Mouse (Mus musculus): Measurements from ENCODE around the gene Piezo1. TPM values are rescaled to one million over a fixed set of nuclear protein-coding genes. Genes with fewer than 3 reads are reported as not detected.
A peak's percentile ranks its signal among the peaks of the same experiment; 100 is the strongest.

Piezo1 gene
- total and polyA plus RNA-seq, 2 experiments from 2014 or later: 10.1 to 92.7 TPM

- no peak for ATAC-seq (ENCODE audit: insufficient read depth, low read depth)
- Histone ChIP-seq H3K4me1 (ENCODE audit: control insufficient read depth, insufficient read depth) (peaks cover 28% of the 10 kb centered on the region), H3K27me3 (ENCODE audit: control insufficient read depth, insufficient read depth, low read length) (no peaks in the 10 kb centered on the region), H3K36me3 (replicated peaks; ENCODE audit: control insufficient read depth, insufficient read depth, low read length) (peaks cover 28% of the 10 kb centered on the region), H3K9ac (replicated peaks; ENCODE audit: low read depth, low read length) (no peak overlapping the region), H3K9me3 (replicated peaks; ENCODE audit: control insufficient read depth, low read length) (no peaks in the 10 kb centered on the region), H3K4me3 (ENCODE audit: low read depth, low read length) (no peak overlapping the region), H3K4me2 (ENCODE audit: low read depth, low read length) (no peak overlapping the region), H3K27ac (ENCODE audit: low read depth) (no peak overlapping the region)
- WGBS: 94% methylated on average over 16 of the region's 16 CpGs
- DNase-seq (ENCODE audit: low spot score): no peak
- TF ChIP-seq EP300 (IDR thresholded peaks at IDR 0.05; ENCODE audit: low read depth): no peak
These were observed 18.9 kb upstream of the Piezo1 start for GRCm38 (mm10) chr8:122569996-122570395.

GRCm38 (mm10) chr8:122569329-122569728, 18.2 kb upstream of the Piezo1 start:
- no peak for ATAC-seq (ENCODE audit: insufficient read depth, low read depth)
- Histone ChIP-seq H3K4me2 (ENCODE audit: low read depth, low read length) (peak overlapping the region; percentile 70), H3K4me3 (ENCODE audit: low read depth, low read length) (peak overlapping the region; percentile 57; the same call in 1 of the 2 replicates), H3K27me3 (ENCODE audit: control insufficient read depth, insufficient read depth, low read length) (no peaks in the 10 kb centered on the region), H3K9ac (replicated peaks; ENCODE audit: low read depth, low read length) (no peak overlapping the region; the same call in 1 of the 2 replicates), H3K27ac (ENCODE audit: low read depth) (no peak overlapping the region), H3K9me3 (replicated peaks; ENCODE audit: control insufficient read depth, low read length) (no peaks in the 10 kb centered on the region), H3K36me3 (replicated peaks; ENCODE audit: control insufficient read depth, insufficient read depth, low read length) (peaks cover 28% of the 10 kb centered on the region), H3K4me1 (ENCODE audit: control insufficient read depth, insufficient read depth) (peaks cover 21% of the 10 kb centered on the region)
- WGBS: 61% methylated on average over 9 of the region's 9 CpGs
- no peak for DNase-seq (ENCODE audit: low spot score)
- no peak for TF ChIP-seq EP300 (IDR thresholded peaks at IDR 0.05; ENCODE audit: low read depth)
- no peak for TF ChIP-seq CTCF (IDR thresholded peaks at IDR 0.05; ENCODE audit: low read depth)

GRCm38 (mm10) chr8:122568881-122569309, 17.8 kb upstream of the Piezo1 start:
- Histone ChIP-seq H3K9ac (replicated peaks; ENCODE audit: low read depth, low read length) (peak overlapping the region; percentile 67; the same call in 1 of the 2 replicates), H3K9me3 (replicated peaks; ENCODE audit: control insufficient read depth, low read length) (no peaks in the 10 kb centered on the region), H3K4me3 (ENCODE audit: low read depth, low read length) (peak overlapping the region; percentile 57), H3K4me1 (ENCODE audit: control insufficient read depth, insufficient read depth) (peaks cover 20% of the 10 kb centered on the region), H3K27me3 (ENCODE audit: control insufficient read depth, insufficient read depth, low read length) (no peaks in the 10 kb centered on the region), H3K36me3 (replicated peaks; ENCODE audit: control insufficient read depth, insufficient read depth, low read length) (peaks cover 28% of the 10 kb centered on the region), H3K27ac (ENCODE audit: low read depth) (no peak overlapping the region), H3K4me2 (ENCODE audit: low read depth, low read length) (peak overlapping the region; percentile 70)
- 31% methylated on average over 10 of the region's 10 CpGs for WGBS
- DNase-seq (ENCODE audit: low spot score) (no peak), ATAC-seq (ENCODE audit: insufficient read depth, low read depth) (no peak)
- no peak for TF ChIP-seq CTCF (IDR thresholded peaks at IDR 0.05; ENCODE audit: low read depth)
- no peak for TF ChIP-seq EP300 (IDR thresholded peaks at IDR 0.05; ENCODE audit: low read depth)

- no peaks in the 10 kb centered on the region for H3K27me3 ChIP-seq (ENCODE audit: control insufficient read depth, insufficient read depth, low read length)
- no peaks in the 10 kb centered on the region for H3K9me3 ChIP-seq (replicated peaks; ENCODE audit: control insufficient read depth, low read length)
- peak overlapping the region; percentile 70 for H3K4me2 ChIP-seq (ENCODE audit: low read depth, low read length)
- DNase-seq (ENCODE audit: low spot score) (no peak), ATAC-seq (ENCODE audit: insufficient read depth, low read depth) (peak; percentile 35)
- peak overlapping the region; percentile 57 for H3K4me3 ChIP-seq (ENCODE audit: low read depth, low read length)
- peaks cover 28% of the 10 kb centered on the region for H3K36me3 ChIP-seq (replicated peaks; ENCODE audit: control insufficient read depth, insufficient read depth, low read length)
- WGBS: under 1% methylated on average over 30 of the region's 34 CpGs
- peak overlapping the region; percentile 94 for H3K27ac ChIP-seq (ENCODE audit: low read depth)
- peaks cover 20% of the 10 kb centered on the region for H3K4me1 ChIP-seq (ENCODE audit: control insufficient read depth, insufficient read depth)
- peak overlapping the region; percentile 67 for H3K9ac ChIP-seq (replicated peaks; ENCODE audit: low read depth, low read length)
- TF ChIP-seq EP300 (IDR thresholded peaks at IDR 0.05; ENCODE audit: low read depth) (0 out of 2 replicates have a peak, but pooled peaks have one; percentile 2), CTCF (IDR thresholded peaks at IDR 0.05; ENCODE audit: low read depth) (no peak)
These were observed 17.0 kb upstream of the Piezo1 start for GRCm38 (mm10) chr8:122568109-122568504.

- Histone ChIP-seq H3K4me1 (ENCODE audit: control insufficient read depth, insufficient read depth) (peaks cover 20% of the 10 kb centered on the region), H3K9ac (replicated peaks; ENCODE audit: low read depth, low read length) (peak within 1 kb of the TSS; percentile 67), H3K4me2 (ENCODE audit: low read depth, low read length) (peak within 1 kb of the TSS; percentile 70), H3K27ac (ENCODE audit: low read depth) (peak within 1 kb of the TSS; percentile 94), H3K9me3 (replicated peaks; ENCODE audit: control insufficient read depth, low read length) (no peaks in the 10 kb centered on the region), H3K27me3 (ENCODE audit: control insufficient read depth, insufficient read depth, low read length) (no peaks in the 10 kb centered on the region), H3K36me3 (replicated peaks; ENCODE audit: control insufficient read depth, insufficient read depth, low read length) (peaks cover 26% of the 10 kb centered on the region), H3K4me3 (ENCODE audit: low read depth, low read length) (peak within 1 kb of the TSS; percentile 57)
- DNase-seq (ENCODE audit: low spot score): peak; percentile 96
- TF ChIP-seq CTCF (IDR thresholded peaks at IDR 0.05; ENCODE audit: low read depth) (no peak), EP300 (IDR thresholded peaks at IDR 0.05; ENCODE audit: low read depth) (peak; percentile 19; the same call in 1 of the 2 replicates)
- ATAC-seq (ENCODE audit: insufficient read depth, low read depth): peak; percentile 96
- under 1% methylated on average over 62 of the region's 62 CpGs for WGBS
These were observed 16.4 kb upstream of the Piezo1 start, which contains the start of gene Cdt1 for GRCm38 (mm10) chr8:122567361-122568108. Gene Cdt1 (plus strand): TSS chr8:122568015.
